Mouse (Mus musculus) CH12.LX (cell line): ENCODE measurements around the gene Agpat2. TPM values are rescaled to one million over a fixed set of nuclear protein-coding genes. Genes with fewer than 3 reads are reported as not detected.

Experiments
- DNase-seq: peaks from one replicate; pipeline ENCODE4 v3.0.0-alpha.2; 2013; ENCODE audit errors: extremely low read depth
- H3K27ac ChIP-seq: 2 replicates; pipeline ENCODE4 v1.5.1; 2012; ENCODE audit warnings: low read depth, mild to moderate bottlenecking, control low read depth, moderate library complexity; ENCODE audit not compliant: insufficient read depth
- H3K27me3 ChIP-seq: replicated peaks from 2 replicates; pipeline ENCODE3; 2012; ENCODE audit warnings: inconsistent platforms
- H3K36me3 ChIP-seq, 2 experiments: replicated peaks in 1 of 2; 2 replicates each; pipeline versions ENCODE3 to v1.6.1; 2012; ENCODE audit warnings: inconsistent platforms in 1 of 2, low read length in 1 of 2, mild to moderate bottlenecking in 1 of 2, mixed read lengths in 1 of 2, moderate library complexity in 1 of 2; ENCODE audit not compliant: control insufficient read depth in 1 of 2, insufficient read depth in 1 of 2
- H3K4me1 ChIP-seq, 2 experiments: 2 replicates each; pipeline ENCODE4 v1.6.1; 2012; ENCODE audit warnings: inconsistent platforms in 1 of 2, moderate library complexity in 1 of 2; ENCODE audit not compliant: insufficient read depth in 2 of 2, control insufficient read depth in 1 of 2
- H3K4me2 ChIP-seq: 2 replicates; pipeline ENCODE4 v1.6.1; 2012; ENCODE audit warnings: low read depth, mild to moderate bottlenecking, control low read depth; ENCODE audit not compliant: poor library complexity, insufficient read depth, severe bottlenecking
- H3K4me3 ChIP-seq, 3 experiments: fragments of 150-350 bp in 1 of 3; sonication (generic) in 1 of 3; replicated peaks in 1 of 3; 2 replicates each; pipeline versions ENCODE3 to v1.5.1; 2011 to 2012; ENCODE audit warnings: low read depth in 2 of 3, low read length in 2 of 3, mild to moderate bottlenecking in 2 of 3, moderate library complexity in 2 of 3, control low read depth in 1 of 3, improper control_type of control experiment in 1 of 3, inconsistent platforms in 1 of 3, mixed read lengths in 1 of 3; ENCODE audit not compliant: poor library complexity in 1 of 3
- H3K79me2 ChIP-seq: replicated peaks from 2 replicates; pipeline ENCODE4 v1.6.1; 2012; ENCODE audit warnings: mild to moderate bottlenecking, moderate library complexity; ENCODE audit not compliant: control insufficient read depth, poor library complexity, insufficient read depth, severe bottlenecking; ENCODE audit errors: extremely low read depth
- H3K9ac ChIP-seq: 2 replicates; pipeline ENCODE4 v1.6.1; 2012; ENCODE audit warnings: low read depth, mild to moderate bottlenecking, control low read depth, moderate library complexity; ENCODE audit not compliant: insufficient read depth
- H3K9me3 ChIP-seq: replicated peaks from 2 replicates; pipeline ENCODE3; 2012; ENCODE audit warnings: low read length, inconsistent platforms, mixed read lengths
- BHLHE40 ChIP-seq: IDR thresholded peaks from 2 replicates; pipeline ENCODE4 v1.6.1; 2011; ENCODE audit warnings: mild to moderate bottlenecking, low read depth, low read length, improper control_type of control experiment
- CHD1 ChIP-seq: IDR thresholded peaks from 2 replicates; pipeline ENCODE4 v1.6.1; 2012; ENCODE audit warnings: low read depth, low read length, improper control_type of control experiment, inconsistent platforms
- CHD2 ChIP-seq: IDR thresholded peaks from 2 replicates; pipeline ENCODE4 v1.6.1; 2011; ENCODE audit warnings: low read length, improper control_type of control experiment
- CTCF ChIP-seq, 2 experiments: IDR thresholded peaks in 1 of 2; conservative IDR thresholded peaks in 1 of 2; 2 replicates each; pipeline ENCODE4 v1.5.1; 2011 to 2012; ENCODE audit warnings: low read depth in 2 of 2, low read length in 2 of 2, improper control_type of control experiment in 1 of 2, inconsistent platforms in 1 of 2, mild to moderate bottlenecking in 1 of 2, moderate library complexity in 1 of 2
- ELF1 ChIP-seq: IDR thresholded peaks from 2 replicates; pipeline ENCODE4 v1.6.1; 2014; ENCODE audit warnings: low read depth, mild to moderate bottlenecking, inconsistent platforms, low read length, improper control_type of control experiment
- ETS1 ChIP-seq: conservative IDR thresholded peaks from 2 replicates; pipeline ENCODE4 v1.6.1; 2012; ENCODE audit warnings: low read depth, mild to moderate bottlenecking, inconsistent platforms, low read length, improper control_type of control experiment, moderate library complexity
- IRF4 ChIP-seq: IDR thresholded peaks from 2 replicates; pipeline ENCODE4 v1.6.1; 2014; ENCODE audit warnings: low read depth, mild to moderate bottlenecking, inconsistent platforms, low read length, improper control_type of control experiment
- MAZ ChIP-seq: IDR thresholded peaks from 2 replicates; pipeline ENCODE4 v1.6.1; 2012; ENCODE audit warnings: low read depth, mild to moderate bottlenecking, inconsistent platforms, low read length, improper control_type of control experiment, moderate library complexity
- MYC ChIP-seq: IDR thresholded peaks from 2 replicates; pipeline ENCODE4 v1.6.1; 2011; ENCODE audit warnings: low read depth, mild to moderate bottlenecking, improper control_type of control experiment, low read length
- NELFE ChIP-seq: IDR thresholded peaks from 2 replicates; pipeline ENCODE4 v1.6.1; 2011; ENCODE audit warnings: low read depth, low read length, improper control_type of control experiment
- NRF1 ChIP-seq: IDR thresholded peaks from 2 replicates; pipeline ENCODE4 v1.6.1; 2014; ENCODE audit warnings: low read depth, mild to moderate bottlenecking, inconsistent platforms, low read length, improper control_type of control experiment, moderate library complexity
- PAX5 ChIP-seq: IDR thresholded peaks from 2 replicates; pipeline ENCODE4 v1.6.1; 2012; ENCODE audit warnings: low read length, inconsistent platforms, mixed read lengths
- RAD21 ChIP-seq: IDR thresholded peaks from 2 replicates; pipeline ENCODE4 v1.6.1; 2011; ENCODE audit warnings: low read depth, mild to moderate bottlenecking, low read length, improper control_type of control experiment, moderate library complexity
- RCOR1 ChIP-seq: conservative IDR thresholded peaks from 2 replicates; pipeline ENCODE4 v1.6.1; 2012; ENCODE audit warnings: low read depth, mild to moderate bottlenecking, inconsistent platforms, low read length, improper control_type of control experiment
- SIN3A ChIP-seq: IDR thresholded peaks from 2 replicates; pipeline ENCODE4 v1.6.1; 2012; ENCODE audit warnings: low read length, improper control_type of control experiment, inconsistent platforms
- SMC3 ChIP-seq: IDR thresholded peaks from 2 replicates; pipeline ENCODE4 v1.6.1; 2011; ENCODE audit warnings: low read depth, low read length, improper control_type of control experiment
- ZC3H11A ChIP-seq: IDR thresholded peaks from 2 replicates; pipeline ENCODE4 v1.6.1; 2012; ENCODE audit warnings: low read depth, mild to moderate bottlenecking, inconsistent platforms, low read length, improper control_type of control experiment
- ZKSCAN1 ChIP-seq: IDR thresholded peaks from 2 replicates; pipeline ENCODE4 v1.6.1; 2012; ENCODE audit warnings: low read depth, inconsistent platforms, low read length, improper control_type of control experiment, borderline replicate concordance
- ZMIZ1 ChIP-seq: IDR thresholded peaks from 2 replicates; pipeline ENCODE4 v1.6.1; 2012; ENCODE audit warnings: low read depth, mild to moderate bottlenecking, inconsistent platforms, low read length, improper control_type of control experiment
- dilution Hi-C: fragments of 300-500 bp; cut with MboI; formaldehyde crosslinking; loops from 2 replicates; pipeline ENCODE4 v1.14.3; 2020; ENCODE audit warnings: low sequenced_read_pairs; ENCODE audit not compliant: extremely low pct_unique_long_range_greater_than_20kb, extremely low pct_ligation_motif_present
- in situ Hi-C: fragments of 300-500 bp; cut with MboI; formaldehyde crosslinking; loops from 3 replicates; pipeline ENCODE4 v1.14.3; 2019; ENCODE audit warnings: low sequenced_read_pairs, low pct_ligation_motif_present, low pct_unique_long_range_greater_than_20kb, mixed read lengths
- polyA plus RNA-seq: library from polyadenylated mRNA; unstranded; fragments of >175 nt; gene quantifications from 2 replicates; pipeline ENCODE4 v1.2.1, GENCODE M21; 2012; ENCODE audit warnings: low read depth; ENCODE audit not compliant: insufficient read length
- total RNA-seq, 2 experiments: library from RNA; depleted of rRNA; stranded (reverse); fragments of 300-350 nt in 1 of 2; fragments of >200 nt in 1 of 2; gene quantifications; 2 replicates each; pipeline ENCODE4 v1.2.3; 2012 to 2014

Agpat2 gene
- total and polyA plus RNA-seq, 3 experiments = 8.6 to 14.2 (median 9.5) TPM

DNA sequence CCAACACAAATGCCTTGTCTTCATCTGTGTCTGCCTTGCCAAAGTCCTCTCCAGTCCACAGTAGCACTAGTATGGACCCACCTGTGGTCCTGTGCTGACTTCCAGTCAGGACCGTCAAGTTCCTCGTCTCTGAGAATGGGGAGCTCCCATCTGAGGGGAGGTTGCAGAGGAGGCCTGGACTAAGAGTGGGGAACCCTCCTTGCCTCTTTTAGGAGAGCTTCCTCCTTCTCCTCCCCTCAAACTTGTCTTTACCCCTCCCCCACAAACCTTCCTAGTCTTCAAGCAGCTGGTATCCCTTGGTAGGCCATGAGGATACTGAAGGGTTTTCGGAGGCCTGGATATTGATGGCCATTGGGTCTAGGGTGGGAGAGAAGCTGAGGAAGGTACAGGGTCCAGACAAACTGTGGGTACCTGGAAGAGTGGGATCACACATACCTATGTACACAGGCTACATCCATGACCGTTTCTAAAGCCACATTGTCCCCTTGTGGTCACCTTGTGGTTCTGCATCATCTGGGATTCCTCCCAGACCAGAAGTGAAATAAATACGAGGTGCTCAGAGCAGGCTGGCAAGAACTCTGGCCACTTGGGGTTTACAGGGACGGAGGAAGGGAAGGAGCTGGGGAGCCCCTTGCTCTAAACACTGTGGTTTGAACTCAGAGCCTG is 42.7 kb downstream of the Agpat2 start:
- Histone ChIP-seq H3K4me2 (no peak overlapping the region), H3K4me3 (no peak overlapping the region), H3K9me3 (no peaks in the 10 kb centered on the region), H3K36me3 (no peaks in the 10 kb centered on the region), H3K9ac (no peak overlapping the region), H3K79me2 (no peaks in the 10 kb centered on the region), H3K4me1 (peaks cover 5 to 27% of the 10 kb centered on the region in 2 experiments), H3K27me3 (no peaks in the 10 kb centered on the region), H3K27ac (no peak overlapping the region)
- TF ChIP-seq NELFE (peak; percentile 38; the same call in 1 of the 2 replicates), SIN3A (0 out of 2 replicates have a peak, but pooled peaks have one; percentile 35), CHD1 (no peak), RAD21 (peak; percentile 98), SMC3 (peak; percentile 99), ELF1 (peak; percentile 26; the same call in 1 of the 2 replicates), ETS1 (no peak), CTCF (conservative IDR thresholded peaks at IDR 0.05 in 1 of 2, IDR thresholded peaks at IDR 0.05 in 1 of 2; ENCODE audit: low read depth in 2 of 2, low read length in 2 of 2) (peak; percentile 95 to 98), ZMIZ1 (no peak), MAZ (no peak; the same call in 1 of the 2 replicates), RCOR1 (no peak), NRF1 (peak; percentile 27; the same call in 1 of the 2 replicates), IRF4 (no peak), CHD2 (0 out of 2 replicates have a peak, but pooled peaks have one; percentile 39), PAX5 (no peak), ZC3H11A (peak; percentile 96)
- peak; percentile 64 for DNase-seq
- dilution Hi-C loops = no loop called here
- in situ Hi-C loops = loop anchor here (5.0 to 10.0 kb wide), 2 partner anchors 234 to 397 kb away; no protein-coding TSS in a partner anchor

DNA sequence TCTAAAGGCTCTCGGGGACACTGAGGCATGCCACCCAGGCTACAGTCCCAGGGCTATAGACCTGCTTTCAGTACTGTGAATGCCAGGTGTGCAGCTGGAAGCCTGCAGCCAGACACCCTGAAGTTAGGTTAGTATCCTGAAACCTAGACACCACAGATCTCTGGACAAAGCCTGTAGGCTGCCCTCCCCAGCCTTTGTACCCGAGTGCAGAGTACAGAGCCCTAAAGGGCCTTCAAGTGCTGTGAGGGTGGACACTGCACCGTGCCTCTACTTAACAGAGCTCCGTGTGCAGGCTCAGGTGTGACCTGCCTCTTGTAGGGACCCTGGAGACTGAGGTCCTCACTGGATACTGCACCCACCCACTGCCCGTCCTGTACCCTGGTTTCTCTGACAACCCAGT is 43.7 kb downstream of the Agpat2 start:
- Histone ChIP-seq H3K27me3 (no peaks in the 10 kb centered on the region), H3K9me3 (no peaks in the 10 kb centered on the region), H3K9ac (no peak overlapping the region)
- in situ Hi-C loops = loop anchor here (5.0 to 10.0 kb wide), 2 partner anchors 233 to 396 kb away; no protein-coding TSS in a partner anchor
- TF ChIP-seq BHLHE40 (no peak), ZKSCAN1 (no peak), MAZ (no peak), MYC (no peak)
- TF ChIP-seq, all 38 proteins: peak for 0
- no peak for DNase-seq
- no peaks in the 10 kb centered on the region for H3K36me3 ChIP-seq
- no peak overlapping the region for H3K27ac ChIP-seq
- no peak overlapping the region for H3K4me3 ChIP-seq
- peaks cover 8 to 24% of the 10 kb centered on the region in 2 experiments for H3K4me1 ChIP-seq
- dilution Hi-C loops = no loop called here
- H3K79me2 ChIP-seq = no peaks in the 10 kb centered on the region
- H3K4me2 ChIP-seq = no peak overlapping the region
